Comparison of ENCODE assay signal across 11 mouse cellular contexts in genomic region chr8:96393024-96393423, GRCm38 (mm10).
DNase-seq lines count a peak whose midpoint lies in the region; ATAC-seq and TF ChIP-seq lines count a peak whose summit lies in the region.
"Had no signal": no experiment of that assay in that cellular context is flagged by ENCODE, and none has a peak within 500 bp of the region (broad histone marks: within the 10 kb centered on the region; RNA-seq: fewer than 3 reads in every experiment).

No protein-coding gene starts in this region.

- DNase-seq in frontal cortex, postnatal 25 days (ENCODE audit: low spot score in 2 of 2) = no peak
- DNase-seq in right cerebral cortex, postnatal 10 days (ENCODE audit: low spot score in 2 of 2) = peak; percentile 34 to 67
- DNase-seq in right cerebral cortex, postnatal 14 days = no peak
- peak; percentile 18 to 26 for DNase-seq in layer of hippocampus, adult 2 months (ENCODE audit: low spot score in 2 of 2)
- no peak for DNase-seq in gastrocnemius, adult 2 months
- no peak for DNase-seq in adrenal gland, adult 18-20 months (ENCODE audit: low spot score in 2 of 2)
- DNase-seq: kidney, postnatal 4 days had no signal

- H3K4me3 ChIP-seq in layer of hippocampus, adult 2 months = no peak overlapping the region
- no peak overlapping the region for H3K4me3 ChIP-seq in gastrocnemius, adult 2 months
- H3K4me3 ChIP-seq: heart, embryonic 12.5 days; myocyte had no signal

- intact Hi-C loops in gastrocnemius, adult 2 months (cut with DNase I) = no loop called here

- peak overlapping the region; percentile 24; the same call in 1 of the 2 replicates for H3K27ac ChIP-seq in layer of hippocampus, adult 2 months
- no peak overlapping the region for H3K27ac ChIP-seq in gastrocnemius, adult 2 months
- H3K27ac ChIP-seq: liver, embryonic 14.5 days had no signal

- 0 out of 2 replicates have a peak, but pooled peaks have one; percentile 9 for TF ChIP-seq CTCF in layer of hippocampus, adult 2 months (conservative IDR thresholded peaks at IDR 0.05)
- no peak for TF ChIP-seq CTCF in gastrocnemius, adult 2 months (IDR thresholded peaks at IDR 0.05)

- peak; percentile 65 for ATAC-seq in frontal cortex, adult (ENCODE audit: low TSS enrichment)

Comparison
In these comparisons a context has a peak if more than half of its experiments do, and no peak if none do; other contexts are left out.
1. DNase-seq: peak in right cerebral cortex, postnatal 10 days (2 of 2) and layer of hippocampus, adult 2 months (2 of 2); none in frontal cortex, postnatal 25 days (0 of 2), right cerebral cortex, postnatal 14 days (single experiment), gastrocnemius, adult 2 months (single experiment) and adrenal gland, adult 18-20 months (0 of 2).